Mouse (Mus musculus) heart, postnatal 0 days (tissue): ENCODE results near the gene Sult1c2.

ENCODE experiments used
- CTCF ChIP-seq: IDR thresholded peaks from 2 replicates; pipeline ENCODE4 v1.5.1; 2016; ENCODE audit warnings: antibody characterized with exemption, control low read depth, low read depth
- EP300 ChIP-seq: IDR thresholded peaks from 2 replicates; pipeline ENCODE4 v1.6.1; 2016; ENCODE audit warnings: antibody characterized with exemption, low read depth

DNA sequence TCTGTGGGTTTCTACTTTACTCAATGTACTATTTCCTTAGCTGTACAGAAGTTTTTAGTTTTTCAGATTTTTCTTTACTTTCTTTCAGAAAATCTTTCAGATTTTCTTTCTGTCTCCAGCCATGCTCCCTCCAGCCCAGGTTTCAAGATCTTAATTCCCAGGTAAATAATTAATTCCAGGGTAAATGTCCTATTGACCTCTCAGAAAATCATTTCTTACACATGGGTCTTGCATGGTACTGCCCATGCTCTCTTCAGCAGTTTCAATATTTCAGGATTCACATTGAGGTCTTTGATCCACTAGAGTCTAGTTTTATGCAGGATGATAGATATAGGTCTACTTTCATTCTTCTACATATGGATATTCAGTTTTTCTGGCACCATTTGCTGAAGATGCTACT lies 23.8 kb upstream of the Sult1c2 start:
- TF ChIP-seq CTCF, result no peak
- no peak for TF ChIP-seq EP300
